Mouse (Mus musculus) liver, embryonic 16.5 days (tissue): Measurements from ENCODE around the gene Gm20532. TPM values are rescaled to one million over a fixed set of nuclear protein-coding genes. Genes with fewer than 3 reads are reported as not detected.

Source experiments
- ATAC-seq: fragments of 200-750 bp; cut with Nextera tagmentation; 2 replicates; pipeline ENCODE4 v1.8.0; 2017; ENCODE audit warnings: low read depth, mild to moderate bottlenecking, moderate number of reproducible peaks, moderate library complexity
- H3K27ac ChIP-seq: fragments of 300-500 bp; sonication (generic); 2 replicates; pipeline ENCODE4 v1.5.1; 2014; ENCODE audit warnings: mild to moderate bottlenecking, low read length
- H3K27me3 ChIP-seq: fragments of 300-500 bp; sonication (generic); 2 replicates; pipeline ENCODE4 v1.6.1; 2014; ENCODE audit warnings: low read depth, low read length, mixed read lengths; ENCODE audit not compliant: control insufficient read depth, insufficient read depth
- H3K36me3 ChIP-seq: fragments of 300-500 bp; sonication (generic); 2 replicates; pipeline ENCODE4 v1.6.1; 2014; ENCODE audit warnings: mild to moderate bottlenecking; ENCODE audit not compliant: control insufficient read depth, insufficient read depth
- H3K4me1 ChIP-seq: fragments of 300-500 bp; sonication (generic); 2 replicates; pipeline ENCODE4 v1.6.1; 2014; ENCODE audit warnings: low read depth, low read length, mixed read lengths; ENCODE audit not compliant: control insufficient read depth
- H3K4me2 ChIP-seq: fragments of 300-500 bp; sonication (generic); 2 replicates; pipeline ENCODE4 v1.6.1; 2014; ENCODE audit warnings: low read depth, low read length, mixed read lengths
- H3K4me3 ChIP-seq: fragments of 300-500 bp; sonication (generic); 2 replicates; pipeline ENCODE4 v1.5.1; 2014; ENCODE audit warnings: low read depth, mild to moderate bottlenecking, low read length
- H3K9ac ChIP-seq: fragments of 300-500 bp; sonication (generic); 2 replicates; pipeline ENCODE4 v1.6.1; 2014; ENCODE audit warnings: low read depth, low read length
- H3K9me3 ChIP-seq: fragments of 300-500 bp; sonication (generic); replicated peaks from 2 replicates; pipeline ENCODE4 v1.6.1; 2016; ENCODE audit warnings: low read length; ENCODE audit not compliant: control insufficient read depth
- WGBS: fragments of 180-500 bp; shearing (Covaris S2); extraction: QIAGEN DNeasy Blood & Tissue Kit; methylation state at CpG from one replicate; pipeline ENCODE4 v1.1.7; 2014; ENCODE audit not compliant: insufficient replicate concordance; 5-methylcytosine and 5-hydroxymethylcytosine counted together
- polyA plus RNA-seq: library from polyadenylated mRNA; unstranded; fragments of >200 nt; fragmentation: Nextera tagmentation; extraction: Ambion mirVana; gene quantifications from 2 replicates; pipeline ENCODE4 v1.2.1, GENCODE M21; 2015

Gm20532 gene
- polyA plus RNA-seq, 1 experiment from 2014 or later, result not detected

- Histone ChIP-seq H3K27me3 (no peaks in the 10 kb centered on the region), H3K27ac (peak overlapping the region; percentile 42), H3K9ac (no peak overlapping the region), H3K4me3 (no peak overlapping the region), H3K9me3 (no peaks in the 10 kb centered on the region), H3K36me3 (no peaks in the 10 kb centered on the region), H3K4me1 (peaks cover 41% of the 10 kb centered on the region), H3K4me2 (peak overlapping the region; percentile 46)
- no peak for ATAC-seq
- WGBS, result 28% methylated on average over 4 of the region's 4 CpGs
Observed at GRCm38 (mm10) chr2:26576462-26576861, 10.0 kb upstream of the Gm20532 start.

- 23% methylated on average over 6 of the region's 6 CpGs for WGBS
- ATAC-seq, result peak; percentile 25; the same call in 1 of the 2 replicates
- no peak overlapping the region for H3K4me2 ChIP-seq
- H3K4me1 ChIP-seq, result peaks cover 25% of the 10 kb centered on the region
- no peaks in the 10 kb centered on the region for H3K9me3 ChIP-seq
- H3K27me3 ChIP-seq, result no peaks in the 10 kb centered on the region
- H3K9ac ChIP-seq, result no peak overlapping the region
- no peak overlapping the region for H3K4me3 ChIP-seq
- no peak overlapping the region for H3K27ac ChIP-seq
- no peaks in the 10 kb centered on the region for H3K36me3 ChIP-seq
Observed at GRCm38 (mm10) chr2:26578369-26578768, 8.1 kb upstream of the Gm20532 start.

- Histone ChIP-seq H3K27me3 (no peaks in the 10 kb centered on the region), H3K36me3 (no peaks in the 10 kb centered on the region), H3K4me3 (no peak within 1 kb of the TSS), H3K27ac (no peak within 1 kb of the TSS), H3K9ac (no peak within 1 kb of the TSS), H3K4me1 (peaks cover 23% of the 10 kb centered on the region), H3K4me2 (no peak within 1 kb of the TSS), H3K9me3 (no peaks in the 10 kb centered on the region)
- WGBS, result 68% methylated on average over 1 of the region's 1 CpGs
- no peak for ATAC-seq
Observed at GRCm38 (mm10) chr2:26579714-26580113, 6.7 kb upstream of the Gm20532 start, which contains the start of gene Egfl7. Gene Egfl7 (plus strand): TSS chr2:26580014.

DNA sequence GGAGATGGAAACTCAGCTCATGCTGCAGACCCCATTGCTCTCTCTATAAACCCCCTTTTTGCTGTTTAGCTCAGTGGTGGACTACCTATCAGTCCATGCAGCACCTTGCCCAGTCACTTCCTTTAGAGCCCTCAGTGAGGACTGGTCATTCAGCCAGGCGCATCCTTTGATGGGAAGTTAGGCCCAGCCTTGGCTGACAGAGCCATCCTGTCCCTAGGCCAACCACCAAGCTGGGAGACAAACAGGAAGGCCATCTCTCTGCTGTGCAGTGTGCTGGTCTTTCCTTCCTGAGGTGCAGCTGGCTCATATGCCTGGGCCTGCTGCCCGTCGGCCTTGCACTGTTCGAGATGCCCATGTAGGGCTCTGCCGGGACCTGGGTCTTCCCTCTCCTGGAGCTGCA, 5.7 kb upstream of the Gm20532 start:
- Histone ChIP-seq H3K27me3 (no peaks in the 10 kb centered on the region), H3K4me3 (no peak overlapping the region), H3K36me3 (no peaks in the 10 kb centered on the region), H3K4me2 (no peak overlapping the region), H3K9ac (no peak overlapping the region), H3K27ac (no peak overlapping the region), H3K4me1 (peaks cover 14% of the 10 kb centered on the region), H3K9me3 (no peaks in the 10 kb centered on the region)
- no peak for ATAC-seq
- WGBS, result 69% methylated on average over 5 of the region's 5 CpGs

DNA sequence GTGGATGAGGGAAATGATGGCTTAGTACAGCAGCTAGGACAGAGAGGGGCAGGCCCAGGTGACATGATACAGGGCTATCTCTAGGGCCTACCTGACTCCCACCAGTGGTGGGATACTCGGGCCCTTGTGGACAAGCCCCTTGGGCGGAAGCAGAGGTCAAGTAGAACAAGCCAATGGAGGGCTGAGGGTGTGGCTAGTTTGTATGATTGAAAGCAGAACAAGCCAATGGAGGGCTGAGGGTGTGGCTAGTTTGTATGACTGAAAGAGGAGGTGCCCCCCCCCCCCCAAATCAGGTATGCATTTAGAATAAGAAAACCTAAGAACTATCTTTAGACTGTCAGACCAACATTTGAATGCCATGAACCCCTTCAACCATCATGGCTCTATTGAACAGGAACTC, 4.2 kb upstream of the Gm20532 start:
- Histone ChIP-seq H3K4me1 (peaks cover 10% of the 10 kb centered on the region), H3K9ac (no peak overlapping the region), H3K27me3 (no peaks in the 10 kb centered on the region), H3K27ac (no peak overlapping the region), H3K4me2 (no peak overlapping the region), H3K4me3 (no peak overlapping the region), H3K36me3 (no peaks in the 10 kb centered on the region), H3K9me3 (no peaks in the 10 kb centered on the region)
- ATAC-seq, result no peak
- 27% methylated on average over 2 of the region's 2 CpGs for WGBS

GRCm38 (mm10) chr2:26582741-26583140, 3.7 kb upstream of the Gm20532 start:
- Histone ChIP-seq H3K27ac (no peak overlapping the region), H3K9me3 (no peaks in the 10 kb centered on the region), H3K9ac (no peak overlapping the region), H3K36me3 (no peaks in the 10 kb centered on the region), H3K27me3 (no peaks in the 10 kb centered on the region), H3K4me1 (peaks cover 11% of the 10 kb centered on the region), H3K4me2 (no peak overlapping the region), H3K4me3 (no peak overlapping the region)
- no peak for ATAC-seq
- 54% methylated on average over 7 of the region's 7 CpGs for WGBS

DNA sequence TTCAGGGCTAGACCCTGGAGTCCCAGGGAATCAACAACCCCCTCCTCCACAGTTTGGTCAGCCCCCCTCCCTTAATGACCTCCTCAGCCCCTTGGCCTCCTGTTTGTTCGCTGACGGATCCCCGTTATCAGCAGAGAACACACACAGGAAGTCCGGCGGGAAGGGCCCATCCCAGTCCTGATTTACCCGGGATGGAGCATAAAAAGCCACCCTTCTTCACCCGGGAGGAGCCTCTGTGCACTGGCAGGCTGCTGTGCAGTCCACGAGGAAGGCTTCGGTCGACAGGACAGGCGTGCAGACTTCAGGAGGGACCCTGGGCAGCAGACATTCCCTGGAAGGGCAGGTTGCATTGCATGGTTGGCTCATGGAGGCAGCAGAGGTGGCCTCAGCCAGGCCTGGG, 2.8 kb upstream of the Gm20532 start:
- peaks cover 15% of the 10 kb centered on the region for H3K4me1 ChIP-seq
- H3K27ac ChIP-seq, result no peak overlapping the region

GRCm38 (mm10) chr2:26585713-26586112, 726 bp upstream of the Gm20532 start:
- no peak for ATAC-seq
- no peak overlapping the region for H3K27ac ChIP-seq
- WGBS, result 34% methylated on average over 6 of the region's 6 CpGs
- no peak overlapping the region for H3K4me2 ChIP-seq
- no peak overlapping the region for H3K9ac ChIP-seq
- H3K36me3 ChIP-seq, result no peaks in the 10 kb centered on the region
- no peaks in the 10 kb centered on the region for H3K9me3 ChIP-seq
- peak overlapping the region; percentile 0; the same call in 1 of the 2 replicates for H3K4me3 ChIP-seq
- H3K4me1 ChIP-seq, result peaks cover 15% of the 10 kb centered on the region
- no peaks in the 10 kb centered on the region for H3K27me3 ChIP-seq

More for the DNA sequence above, 2.8 kb upstream of the Gm20532 start:
- Histone ChIP-seq H3K4me2 (no peak overlapping the region), H3K36me3 (no peaks in the 10 kb centered on the region), H3K4me3 (no peak overlapping the region), H3K27me3 (no peaks in the 10 kb centered on the region), H3K9ac (no peak overlapping the region), H3K9me3 (no peaks in the 10 kb centered on the region)
- peak; percentile 9; the same call in 1 of the 2 replicates for ATAC-seq
- 6% methylated on average over 11 of the region's 11 CpGs for WGBS

- 4% methylated on average over 11 of the region's 11 CpGs for WGBS
- peaks cover 15% of the 10 kb centered on the region for H3K4me1 ChIP-seq
- peak; percentile 9 for ATAC-seq
Observed at GRCm38 (mm10) chr2:26587044-26587405, 586 bp downstream of the Gm20532 start.

More at GRCm38 (mm10) chr2:26587044-26587405, 586 bp downstream of the Gm20532 start:
- Histone ChIP-seq H3K9ac (peak overlapping the region; percentile 65), H3K9me3 (no peaks in the 10 kb centered on the region), H3K4me3 (peak overlapping the region; percentile 65), H3K4me2 (peak overlapping the region; percentile 75), H3K27ac (no peak overlapping the region), H3K27me3 (no peaks in the 10 kb centered on the region), H3K36me3 (no peaks in the 10 kb centered on the region)
